Mouse (Mus musculus) erythroblast, embryonic 14.5 days (primary cell): Measurements from ENCODE around the gene Pknox2.

Experiments
- GATA1 ChIP-seq: IDR thresholded peaks from 2 replicates; pipeline ENCODE4 v1.6.1; 2012; ENCODE audit warnings: low read length, inconsistent platforms, mixed read lengths
- TAL1 ChIP-seq: IDR thresholded peaks from 3 replicates; pipeline ENCODE4 v1.6.1; 2012; ENCODE audit warnings: low read length, inconsistent platforms, mixed read lengths

- TF ChIP-seq GATA1: no peak
- no peak for TF ChIP-seq TAL1
Measured at GRCm38 (mm10) chr9:37076386-37077062, 70.7 kb downstream of the Pknox2 start.
